Mouse (Mus musculus) gastrocnemius, postnatal 4 days (tissue): ENCODE measurements around the gene Stx8. TPM values are rescaled to one million over a fixed set of nuclear protein-coding genes. Genes with fewer than 3 reads are reported as not detected.

ENCODE experiments used
- DNase-seq, 2 experiments: peaks; one replicate each; pipeline ENCODE4 v3.0.0; 2021 to 2022; ENCODE audit warnings: low spot score in 2 of 2, mixed read lengths in 2 of 2
- total RNA-seq, 2 experiments: library from RNA; stranded (reverse); gene quantifications; 2 replicates each; pipeline ENCODE4 v1.2.3; 2021

Stx8 gene
- total RNA-seq, 2 experiments from 2014 or later: 26.4 to 26.9 TPM

GRCm38 (mm10) chr11:68033331-68033926 lies 67.4 kb downstream of the Stx8 start:
- no peak for DNase-seq

- no peak for DNase-seq
These were observed 68.4 kb downstream of the Stx8 start for GRCm38 (mm10) chr11:68034422-68034821.

DNA sequence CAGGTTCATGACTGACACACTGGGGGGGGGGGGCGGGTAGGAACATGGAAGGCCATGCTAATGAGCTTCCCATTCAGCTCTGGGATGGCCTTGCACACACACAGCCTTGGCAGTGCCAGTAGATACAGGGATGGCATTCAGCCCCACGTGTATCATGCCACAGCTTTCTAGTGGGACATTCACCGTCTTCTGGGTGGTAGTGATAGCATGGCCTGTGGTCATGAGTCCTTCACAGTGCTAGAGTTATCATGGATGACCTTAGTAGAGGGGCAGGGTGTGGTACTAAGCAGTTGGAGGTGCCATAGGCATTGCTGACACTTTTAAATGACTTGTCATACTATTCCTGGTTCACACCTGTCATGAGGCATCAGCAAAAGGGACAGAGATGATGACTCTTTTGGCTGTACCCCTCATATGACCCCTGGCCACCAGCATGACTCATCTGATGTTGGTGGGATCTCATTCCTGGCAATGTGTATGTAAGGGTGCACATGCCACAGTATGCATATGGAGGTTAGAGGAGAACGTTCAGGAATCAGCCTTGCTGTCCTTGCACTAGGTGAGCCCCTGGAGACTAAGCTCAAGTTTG lies 69.4 kb downstream of the Stx8 start:
- no peak for DNase-seq

DNA sequence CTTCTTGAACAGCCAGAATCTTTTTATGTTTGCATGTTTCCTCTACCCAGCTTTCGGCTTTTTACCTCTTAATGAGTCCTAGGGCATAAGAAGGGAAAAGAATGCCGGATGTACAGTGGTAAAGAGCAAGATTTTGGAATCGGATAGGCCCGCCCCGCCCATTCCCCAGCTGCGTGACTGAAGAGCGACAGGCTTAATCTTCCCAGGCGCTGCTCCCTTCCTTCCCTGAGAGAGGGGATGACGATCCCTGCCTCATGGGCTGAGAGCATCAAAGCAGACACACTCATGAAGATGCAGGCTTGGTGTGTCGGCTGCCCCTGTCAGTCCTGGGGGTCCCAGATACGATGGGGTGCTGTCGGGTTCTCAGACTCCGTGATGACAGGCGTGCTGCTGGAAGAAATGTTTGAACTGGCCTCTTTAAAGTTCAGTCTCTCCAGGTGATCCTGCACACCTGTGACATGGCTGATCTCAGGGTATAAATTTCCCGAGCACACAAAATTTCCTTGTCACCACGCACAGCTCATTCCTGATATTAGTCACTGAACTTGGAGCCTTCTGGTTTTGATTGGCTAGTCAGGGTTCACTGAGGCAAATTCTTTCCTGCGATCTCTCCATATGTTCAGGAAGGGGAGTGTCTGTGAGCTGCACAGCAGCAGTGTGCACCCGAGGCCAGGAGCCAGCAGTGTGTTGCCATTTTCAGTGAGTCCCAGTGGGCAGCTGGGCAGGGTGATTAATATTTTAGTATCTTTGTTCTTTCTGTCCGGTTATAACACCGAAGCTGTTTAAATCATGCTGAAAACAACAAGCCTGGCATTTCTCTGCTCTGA lies 70.4 kb downstream of the Stx8 start:
- DNase-seq: no peak

GRCm38 (mm10) chr11:68037093-68037492 lies 71.1 kb downstream of the Stx8 start:
- DNase-seq: no peak

GRCm38 (mm10) chr11:68038101-68038500 lies 72.1 kb downstream of the Stx8 start:
- DNase-seq: no peak

DNA sequence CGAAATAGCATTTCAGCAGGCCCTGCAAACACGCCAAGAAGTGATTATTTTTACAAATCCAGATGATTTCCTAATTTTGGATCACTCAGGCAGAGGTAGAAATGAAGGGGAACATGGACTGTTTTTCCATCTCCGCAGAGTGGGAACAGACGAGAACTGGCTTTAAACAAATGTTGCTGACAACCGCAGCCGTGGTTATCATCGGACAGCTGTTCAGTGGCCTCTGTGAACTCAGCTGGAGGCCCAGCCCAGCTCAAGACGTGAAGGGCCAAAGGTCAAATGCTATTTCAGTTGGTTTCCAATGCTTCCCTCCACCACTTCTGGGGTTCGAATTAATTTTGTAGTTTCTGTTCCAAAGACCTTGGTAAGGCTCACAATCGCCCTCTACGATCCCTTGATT lies 78.2 kb downstream of the Stx8 start:
- DNase-seq: no peak

GRCm38 (mm10) chr11:68046916-68047315 lies 80.9 kb downstream of the Stx8 start:
- DNase-seq: peak in 1 of 2 experiments; percentile 31

DNA sequence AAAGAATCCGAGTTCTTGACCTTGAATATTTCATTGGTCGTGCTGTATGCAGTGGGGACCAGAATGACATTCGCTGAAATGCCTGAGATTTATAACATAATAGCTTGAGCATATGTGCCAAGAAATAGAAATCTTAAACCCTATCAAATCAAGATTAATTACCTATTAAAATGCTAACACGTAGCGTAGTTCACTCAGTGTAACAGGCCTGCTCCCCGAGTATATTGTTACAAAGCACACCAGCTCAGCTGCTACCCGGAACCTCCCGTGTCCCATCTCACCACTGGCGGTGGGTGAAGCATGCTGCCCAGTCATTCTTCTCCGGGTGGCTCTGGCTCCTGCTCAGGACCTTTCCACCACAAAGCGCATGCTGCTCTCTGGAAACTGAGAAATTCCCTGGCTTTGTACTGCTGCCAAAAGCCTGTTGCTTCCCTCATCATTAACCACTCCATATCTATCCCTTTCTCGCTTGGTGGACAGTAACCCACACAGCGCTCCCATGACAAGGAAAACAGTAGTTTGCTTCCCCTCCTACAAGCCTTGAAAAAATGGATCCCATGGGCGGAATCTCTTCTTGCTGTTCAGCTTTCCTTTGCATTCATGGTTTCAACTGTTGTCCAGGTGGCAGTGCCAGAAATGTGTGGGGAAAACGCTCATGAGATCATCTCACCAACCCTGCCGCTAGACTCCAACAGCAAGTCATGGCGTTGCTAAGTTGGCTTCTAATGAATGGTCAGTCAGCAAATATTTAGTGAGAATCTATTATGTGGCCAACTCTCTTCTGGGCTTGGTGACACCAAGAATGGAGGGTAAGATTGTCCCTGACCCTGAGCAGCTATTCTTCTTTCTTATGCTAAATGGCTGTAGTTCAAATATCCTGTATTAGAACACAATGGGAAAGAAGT lies 83.5 kb downstream of the Stx8 start:
- no peak for DNase-seq

- no peak for DNase-seq
These were observed 84.7 kb downstream of the Stx8 start for GRCm38 (mm10) chr11:68050725-68051124.

DNA sequence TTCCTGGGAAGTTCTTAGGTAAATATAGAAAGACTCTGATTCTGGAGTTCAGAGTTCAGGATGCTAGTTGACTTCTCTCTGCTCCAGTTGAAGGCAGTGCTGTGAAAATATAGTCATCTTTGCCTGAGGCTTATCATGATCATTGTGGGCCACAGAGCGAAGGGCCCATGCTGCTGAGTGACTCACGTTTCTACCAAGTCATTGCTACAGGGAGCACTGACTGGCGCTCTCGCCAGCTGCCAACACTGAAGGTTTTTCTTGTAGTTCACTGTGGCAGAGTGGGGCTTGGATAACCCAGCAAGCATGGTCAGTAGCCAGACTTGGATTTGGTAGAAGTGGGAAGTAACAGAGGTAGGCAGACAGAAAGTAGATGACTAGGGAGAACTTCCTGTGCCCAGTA lies 85.3 kb downstream of the Stx8 start:
- no peak for DNase-seq

- DNase-seq: no peak
These were observed 92.6 kb downstream of the Stx8 start for GRCm38 (mm10) chr11:68058466-68059201.

DNA sequence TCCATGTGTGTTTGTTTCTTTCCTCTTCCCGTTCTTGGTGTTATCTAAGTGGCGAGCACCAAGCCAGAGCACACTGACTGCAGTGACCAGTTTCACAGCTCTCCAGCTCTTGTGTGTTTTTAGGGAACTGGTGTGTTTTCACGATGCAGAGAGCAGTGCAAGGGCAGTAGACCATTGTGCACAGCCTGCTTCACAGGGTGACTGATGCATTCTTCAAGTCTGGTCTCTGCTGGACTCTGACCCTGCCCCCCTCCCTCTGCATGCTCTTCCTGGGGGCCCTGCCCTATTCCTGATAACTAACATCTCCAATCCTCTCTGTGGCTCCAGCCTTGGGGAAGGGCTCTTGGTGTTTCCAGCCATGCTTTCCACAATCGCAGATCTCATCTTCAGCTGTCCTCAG lies 94.7 kb downstream of the Stx8 start:
- DNase-seq: no peak

DNA sequence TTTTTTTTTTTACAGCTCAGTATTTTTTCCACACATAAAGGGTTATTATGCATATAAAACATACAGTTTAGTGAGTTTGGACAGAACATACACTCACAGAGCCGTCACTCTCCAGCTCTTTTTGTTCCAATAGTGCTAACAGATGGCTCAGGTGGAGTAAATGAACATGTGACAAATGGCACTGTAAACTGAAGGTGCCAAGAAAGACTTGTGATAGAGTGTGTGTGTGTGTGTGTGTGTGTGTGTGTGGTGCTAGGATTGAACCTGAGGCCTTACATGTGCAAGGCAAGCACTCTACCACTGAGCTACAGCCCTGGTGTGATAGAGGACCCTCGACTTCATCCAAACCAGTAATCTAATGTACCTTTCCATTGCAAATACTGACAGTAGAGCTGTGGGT lies 96.1 kb downstream of the Stx8 start:
- no peak for DNase-seq

- no peak for DNase-seq
These were observed 101.8 kb downstream of the Stx8 start for GRCm38 (mm10) chr11:68067806-68068205.

DNA sequence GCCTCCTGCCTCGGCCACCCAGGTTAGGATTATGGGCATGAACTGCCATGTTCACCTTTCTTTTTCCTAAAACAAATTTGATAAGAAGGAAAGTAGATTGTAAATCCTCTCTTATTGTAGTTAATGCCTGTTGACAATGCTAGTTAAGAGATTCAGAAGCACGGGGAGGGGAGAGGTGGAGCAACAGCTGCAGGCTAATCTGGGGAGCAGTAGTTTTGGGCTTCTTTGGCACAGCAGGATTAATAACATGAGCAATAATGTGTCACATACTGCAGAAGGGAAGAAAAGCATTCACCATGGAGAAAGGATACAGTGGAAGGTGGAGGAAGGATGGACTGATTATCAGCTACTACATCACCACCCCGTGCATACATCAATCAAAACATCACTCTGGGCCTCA lies 104.1 kb downstream of the Stx8 start:
- DNase-seq: no peak

DNA sequence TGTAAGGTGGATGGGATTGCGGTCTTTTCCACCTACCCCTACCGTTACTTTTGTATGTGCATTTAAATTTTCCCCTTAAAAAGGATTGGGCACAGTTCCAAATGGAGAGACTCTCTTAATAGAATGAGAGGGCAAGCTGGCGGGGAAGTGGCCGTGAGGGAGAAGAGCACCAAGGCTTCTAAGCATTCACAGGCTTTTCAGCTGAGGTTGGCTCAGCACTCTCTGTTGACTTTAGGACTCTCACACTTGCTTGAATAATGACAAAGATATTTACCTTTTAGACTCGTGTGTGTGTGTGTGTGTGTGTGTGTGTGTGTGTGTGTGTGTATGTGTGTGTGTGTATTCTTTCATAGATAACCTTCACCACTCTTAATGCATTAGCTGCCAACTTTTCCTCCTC lies 105.8 kb downstream of the Stx8 start:
- DNase-seq: no peak

DNA sequence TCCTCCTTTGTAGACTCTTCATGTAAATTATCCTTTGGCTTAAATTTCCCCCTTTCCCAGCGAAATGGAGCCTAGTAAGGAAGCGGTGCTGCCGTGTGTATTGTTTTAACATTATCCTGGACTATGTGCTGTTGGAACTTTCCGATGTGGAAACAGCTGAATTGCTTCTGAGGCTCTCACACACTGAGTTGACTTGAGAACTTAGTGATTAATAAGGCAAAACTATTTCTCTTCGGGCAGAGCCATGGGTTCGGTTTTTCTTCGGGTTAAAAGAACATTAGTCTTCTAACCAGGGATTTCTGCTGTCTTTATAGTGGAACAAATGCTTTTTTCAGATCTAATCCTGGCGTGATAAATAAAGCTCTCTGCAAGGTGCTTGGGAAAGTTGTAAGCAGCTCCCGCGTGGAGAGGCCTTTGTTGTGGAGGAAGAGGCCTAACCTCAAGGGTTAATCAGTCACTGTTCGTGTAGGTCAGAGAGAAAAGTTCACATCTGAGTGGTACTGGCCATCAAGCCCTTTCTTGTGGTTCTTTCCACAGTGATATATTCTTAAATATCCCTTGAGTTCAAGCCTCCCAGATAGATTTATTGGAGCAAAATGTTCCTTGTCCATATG lies 106.7 kb downstream of the Stx8 start:
- DNase-seq: no peak

DNA sequence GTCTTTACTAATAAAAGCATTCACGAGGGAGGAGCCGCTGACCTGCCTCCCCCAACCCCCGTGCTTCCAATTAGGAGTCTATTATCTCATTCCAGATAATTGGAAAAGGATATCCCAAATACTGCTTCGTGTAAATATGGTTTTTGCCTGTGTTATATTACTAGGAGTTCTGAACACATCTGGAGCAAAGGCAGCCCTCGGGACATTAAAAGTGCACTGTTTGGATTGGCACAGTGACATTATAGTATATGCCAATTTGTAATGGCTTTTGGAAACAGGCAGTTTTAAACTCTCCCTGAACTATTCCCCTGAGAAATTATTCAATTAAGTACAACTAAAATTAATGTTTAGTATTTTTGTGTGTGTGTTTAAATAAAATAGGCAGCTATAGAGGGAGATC lies 108.7 kb downstream of the Stx8 start:
- DNase-seq: no peak

GRCm38 (mm10) chr11:68075331-68075730 lies 109.3 kb downstream of the Stx8 start:
- no peak for DNase-seq
